Mouse (Mus musculus) retina, postnatal 7 days (tissue): ENCODE measurements around the gene Defb43.

ENCODE experiments used
- DNase-seq: peaks from one replicate; pipeline ENCODE4 v3.0.0-alpha.2; 2012; ENCODE audit warnings: low read depth, low spot score

The Defb43 gene

GRCm38 (mm10) chr14:63066630-63067310 is 55.2 kb downstream of the Defb43 start:
- peak; percentile 47 for DNase-seq
